Comparison of ENCODE assay signal across 9 mouse cellular contexts in the genomic region with DNA sequence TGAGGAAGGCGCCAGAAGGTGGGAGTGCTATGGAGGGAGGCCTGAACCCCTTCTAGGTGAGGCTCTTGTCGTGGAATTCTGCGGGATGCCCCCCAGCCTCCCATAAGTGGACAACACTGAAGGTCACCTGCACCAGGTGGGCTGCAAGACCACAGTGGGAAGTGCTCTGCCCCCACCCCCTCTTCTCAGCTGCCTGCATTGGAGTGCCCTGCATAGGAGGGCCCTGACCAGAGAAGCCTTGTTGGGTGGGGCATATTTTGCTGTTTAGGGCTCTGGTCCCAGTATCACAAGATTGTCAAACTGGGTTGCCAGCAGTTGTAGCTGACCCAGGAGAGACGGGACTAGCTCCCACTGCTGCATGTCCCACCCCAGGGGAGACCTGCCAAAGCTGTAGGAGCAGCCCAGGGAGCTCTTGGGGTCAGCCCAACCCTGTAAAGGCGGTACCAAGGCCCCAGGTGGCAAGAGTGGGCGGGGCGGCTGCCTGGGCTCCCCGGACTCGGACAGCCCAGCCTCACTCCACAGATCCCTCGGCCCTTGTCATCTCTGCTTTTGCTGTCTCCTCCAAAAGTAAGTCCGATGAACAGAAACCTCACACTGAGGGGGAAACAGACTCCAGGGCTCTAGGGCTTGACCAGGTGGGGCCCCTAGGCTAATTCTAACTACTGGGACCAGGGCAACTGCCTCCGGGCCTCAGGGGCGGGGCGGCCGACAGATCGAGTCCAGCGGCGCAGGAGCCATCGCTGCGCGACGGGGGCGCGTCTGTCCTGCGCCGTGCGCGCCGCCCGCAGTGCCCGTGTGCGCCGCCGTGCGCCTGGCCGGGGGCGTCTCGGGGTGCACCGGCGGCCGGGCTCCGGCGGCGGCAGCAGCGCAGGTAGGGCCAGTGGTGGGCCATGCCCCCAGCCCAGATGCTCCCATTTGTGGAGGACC. TPM values are rescaled to one million over a fixed set of nuclear protein-coding genes. Genes with fewer than 3 reads are reported as not detected.
DNase-seq lines count a peak whose midpoint lies in the region; ATAC-seq and TF ChIP-seq lines count a peak whose summit lies in the region.
"Had no signal": no experiment of that assay in that cellular context is flagged by ENCODE, and none has a peak within 500 bp of the region (broad histone marks: within the 10 kb centered on the region; RNA-seq: fewer than 3 reads in every experiment).

A gene (plus strand): TSS at position 461 of the 927 bp plus-strand sequence.

- no peak within 1 kb of the TSS for H3K27ac ChIP-seq in liver, embryonic 13.5 days
- H3K27ac ChIP-seq in stomach, postnatal 0 days (replicated peaks) = no peak within 1 kb of the TSS

- ATAC-seq in liver, embryonic 13.5 days (ENCODE audit: low read depth) = peak; percentile 42
- 0 out of 2 replicates have a peak, but pooled peaks have one; percentile 18 for ATAC-seq in stomach, postnatal 0 days (ENCODE audit: low FRiP score, low TSS enrichment)

- peak within 1 kb of the TSS; percentile 36 for H3K4me3 ChIP-seq in liver, embryonic 13.5 days (replicated peaks)
- H3K4me3 ChIP-seq in stomach, postnatal 0 days (ENCODE audit: low read depth, low read length) = peak within 1 kb of the TSS; percentile 34

- TF ChIP-seq EP300 in stomach, postnatal 0 days (optimal IDR thresholded peaks at IDR 0.05) = no peak

- WGBS in liver, embryonic 13.5 days (ENCODE audit: insufficient replicate concordance) = 3% methylated on average over 45 of the region's 45 CpGs
- 2% methylated on average over 45 of the region's 45 CpGs for whole genome bisulfite sequencing in stomach, postnatal 0 days

- H3K27me3 ChIP-seq in liver, embryonic 13.5 days = peaks cover 42% of the 10 kb centered on the region
- H3K27me3 ChIP-seq in stomach, postnatal 0 days (ENCODE audit: control insufficient read depth, insufficient read depth, low read length) = no peaks in the 10 kb centered on the region

- DNase-seq in adrenal gland, adult 2 months = peak; percentile 44
- no peak for DNase-seq in adrenal gland, postnatal 4 days (ENCODE audit: low spot score in 2 of 2)
- peak; percentile 53 for DNase-seq in right cerebral cortex, adult 18-20 months
- no peak for DNase-seq in right cerebral cortex, postnatal 36 days (ENCODE audit: low spot score in 2 of 2)
- DNase-seq in kidney, adult 9 months = peak; percentile 20
- no peak for DNase-seq in liver, embryonic 13.5 days
- peak; percentile 50 for DNase-seq in stomach, postnatal 0 days (ENCODE audit: low spot score)
- no peak for DNase-seq in c-Kit-positive CD71-positive TER-119-positive erythroid progenitor cells, embryonic 14.5 days (ENCODE audit: low spot score)

- peak within 1 kb of the TSS; percentile 23; the same call in 1 of the 2 replicates for H3K9ac ChIP-seq in liver, embryonic 13.5 days
- no peak within 1 kb of the TSS; the same call in 1 of the 2 replicates for H3K9ac ChIP-seq in stomach, postnatal 0 days (ENCODE audit: low read length)

- peak within 1 kb of the TSS; percentile 63 for H3K4me2 ChIP-seq in liver, embryonic 13.5 days
- H3K4me2 ChIP-seq in stomach, postnatal 0 days (replicated peaks; ENCODE audit: low read depth) = peak within 1 kb of the TSS; percentile 66

- TF ChIP-seq CTCF in stomach, postnatal 0 days (IDR thresholded peaks at IDR 0.05; ENCODE audit: low read depth) = no peak

- H3K9me3 ChIP-seq in liver, embryonic 13.5 days (replicated peaks) = no peaks in the 10 kb centered on the region
- no peaks in the 10 kb centered on the region for H3K9me3 ChIP-seq in stomach, postnatal 0 days (ENCODE audit: control insufficient read depth, low read length)

- H3K36me3 ChIP-seq in liver, embryonic 13.5 days = peaks cover 36% of the 10 kb centered on the region
- peaks cover 4% of the 10 kb centered on the region; the same call in 1 of the 2 replicates for H3K36me3 ChIP-seq in stomach, postnatal 0 days (ENCODE audit: control insufficient read depth, insufficient read depth, low read length)

- H3K4me1 ChIP-seq in liver, embryonic 13.5 days (replicated peaks) = peaks cover 26% of the 10 kb centered on the region
- H3K4me1 ChIP-seq in stomach, postnatal 0 days (replicated peaks; ENCODE audit: control insufficient read depth, insufficient read depth) = no peaks in the 10 kb centered on the region

RNA-seq across cellular contexts. Expression of the gene that starts here (rescaled TPM):
- total RNA-seq in adrenal gland, adult 2 months (2021) = 1 to 10 TPM; 1.1 to 1.4 TPM
- polyA plus RNA-seq in adrenal gland, adult 2 months (2012; rRNA removed) = not detected in 2 replicates
- total RNA-seq in adrenal gland, postnatal 4 days (2021) = 1 to 10 TPM in 1 of 2 experiments, not detected in 1; 1.8 TPM
- polyA plus RNA-seq in liver, embryonic 13.5 days (2015; fragmentation: Nextera tagmentation; extraction: Ambion mirVana) = 0.25 and 0.51 TPM in 2 replicates
- polyA plus RNA-seq in stomach, postnatal 0 days (2015; fragmentation: Nextera tagmentation; extraction: Ambion mirVana) = 1.4 and 1.7 TPM in 2 replicates
- total RNA-seq: common myeloid progenitor, adult 5-6 weeks had no signal

Comparison
In these comparisons a context has a peak if more than half of its experiments do, and no peak if none do; other contexts are left out.
1. DNase-seq: peak in adrenal gland, adult 2 months (single experiment), right cerebral cortex, adult 18-20 months (single experiment), kidney, adult 9 months (single experiment) and stomach, postnatal 0 days (single experiment); none in adrenal gland, postnatal 4 days (0 of 2), right cerebral cortex, postnatal 36 days (0 of 2), liver, embryonic 13.5 days (single experiment) and c-Kit-positive CD71-positive TER-119-positive erythroid progenitor cells, embryonic 14.5 days (single experiment).
2. Peak in ATAC-seq, H3K4me3 ChIP-seq, H3K9ac ChIP-seq and H3K4me2 ChIP-seq in liver, embryonic 13.5 days; RNA of the gene not detected or under 1 TPM.